Mouse (Mus musculus) erythroblast, embryonic 14.5 days (primary cell): ENCODE measurements at regions not wholly inside any gene's neighbourhood (a gene's known extent, or its start where the extent isn't known, plus 50 kb on each side); places are given as distances from the start of the nearest gene placed in this dataset.

ENCODE experiments used
- H3K27me3 ChIP-seq: 2 replicates; pipeline ENCODE4 v1.6.1; 2012; ENCODE audit warnings: inconsistent platforms; ENCODE audit not compliant: control insufficient read depth
- H3K36me3 ChIP-seq: 2 replicates; pipeline ENCODE4 v1.6.1; 2012; ENCODE audit warnings: mild to moderate bottlenecking, inconsistent platforms; ENCODE audit not compliant: control insufficient read depth
- H3K4me1 ChIP-seq: 2 replicates; pipeline ENCODE4 v1.6.1; 2012; ENCODE audit warnings: inconsistent platforms; ENCODE audit not compliant: control insufficient read depth
- H3K4me3 ChIP-seq: replicated peaks from 2 replicates; pipeline ENCODE3; 2012; ENCODE audit warnings: moderate library complexity, mild to moderate bottlenecking, inconsistent platforms
- H3K9me3 ChIP-seq: 2 replicates; pipeline ENCODE4 v1.6.1; 2012; ENCODE audit warnings: low read length, inconsistent platforms, mixed read lengths; ENCODE audit not compliant: control insufficient read depth
- GATA1 ChIP-seq: IDR thresholded peaks from 2 replicates; pipeline ENCODE4 v1.6.1; 2012; ENCODE audit warnings: low read length, inconsistent platforms, mixed read lengths
- TAL1 ChIP-seq: IDR thresholded peaks from 3 replicates; pipeline ENCODE4 v1.6.1; 2012; ENCODE audit warnings: low read length, inconsistent platforms, mixed read lengths

DNA sequence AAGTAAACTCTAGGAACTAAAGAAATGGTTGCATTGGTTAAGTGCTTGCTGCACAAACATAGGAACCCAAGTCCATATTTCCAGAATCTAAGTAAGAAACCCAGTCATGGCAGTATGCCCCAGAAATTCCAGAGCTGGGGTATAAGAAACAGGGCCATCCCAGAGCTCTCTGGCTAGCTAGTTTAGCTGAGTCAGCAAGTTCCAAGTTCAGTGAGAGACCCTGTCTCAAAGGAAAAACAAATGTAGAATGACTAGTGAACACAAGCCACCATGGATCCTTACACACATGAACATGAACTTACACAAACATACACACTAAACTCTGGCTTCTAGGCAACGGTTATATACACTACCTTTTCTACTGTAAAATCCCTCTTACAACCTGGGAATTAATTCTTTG, 245.4 kb downstream of the Slc4a3 start:
- TF ChIP-seq GATA1 (no peak), TAL1 (no peak)
- no peaks in the 10 kb centered on the region for H3K4me1 ChIP-seq
- H3K9me3 ChIP-seq: no peaks in the 10 kb centered on the region; the same call in 1 of the 2 replicates
- H3K36me3 ChIP-seq: no peaks in the 10 kb centered on the region
- no peak overlapping the region for H3K4me3 ChIP-seq
- H3K27me3 ChIP-seq: no peaks in the 10 kb centered on the region

DNA sequence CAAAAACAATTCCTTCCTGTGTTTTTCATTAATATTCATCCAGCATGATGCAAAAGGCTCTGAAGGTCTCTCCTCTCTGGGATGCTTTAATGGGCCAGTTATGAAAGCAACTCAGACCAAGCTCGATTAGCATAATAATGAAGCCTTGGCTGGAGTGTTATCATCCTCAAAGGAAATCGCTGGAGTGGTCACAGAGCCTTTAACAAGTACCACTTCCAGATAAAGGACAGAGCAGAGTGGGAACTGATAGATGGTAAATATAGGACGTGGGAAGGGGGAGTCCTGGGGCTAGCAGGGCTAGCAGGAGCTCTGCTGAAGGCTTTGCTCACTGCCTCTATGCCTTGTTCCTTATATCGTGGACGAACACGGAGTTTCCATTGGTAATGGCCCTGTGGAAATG, 251.7 kb downstream of the Slc4a3 start:
- Histone ChIP-seq H3K36me3 (no peaks in the 10 kb centered on the region), H3K4me1 (no peaks in the 10 kb centered on the region), H3K4me3 (no peak overlapping the region), H3K27me3 (no peaks in the 10 kb centered on the region), H3K9me3 (no peaks in the 10 kb centered on the region)
- TF ChIP-seq GATA1 (no peak), TAL1 (no peak)

DNA sequence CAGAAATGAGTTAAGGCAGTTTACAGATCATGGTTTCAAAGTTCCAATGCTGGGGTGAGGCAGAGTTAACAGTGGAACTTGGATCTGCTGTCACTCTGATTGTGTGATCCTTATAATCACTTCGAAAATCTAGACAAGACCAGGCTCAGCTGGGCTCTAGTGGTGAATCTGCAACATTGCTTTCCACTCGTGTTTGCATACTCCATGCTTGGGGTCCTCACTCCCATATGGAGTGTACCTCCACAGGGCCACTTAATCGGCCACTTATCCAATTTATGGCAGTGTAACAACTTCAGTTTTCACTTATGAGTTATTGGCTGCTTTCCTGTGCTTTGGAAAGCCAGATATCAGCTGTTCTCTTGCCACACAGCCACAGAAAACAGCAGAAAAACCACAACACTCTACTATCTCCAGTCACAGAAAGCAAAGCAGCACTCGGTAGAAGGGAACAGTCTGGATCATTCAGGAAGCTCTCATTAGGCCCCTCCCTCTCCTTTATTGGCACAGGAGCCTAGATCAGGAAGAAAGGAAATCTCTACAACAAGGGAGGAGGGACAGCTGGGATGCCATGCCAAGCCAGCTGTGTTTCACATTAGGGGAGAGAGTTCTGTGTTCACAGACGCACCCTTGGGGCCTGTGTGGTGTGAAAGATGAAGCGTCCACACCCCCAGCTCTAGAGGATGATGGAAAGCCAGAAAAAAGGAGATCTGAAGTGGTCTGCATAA, 252.5 kb downstream of the Slc4a3 start:
- H3K4me3 ChIP-seq: no peak overlapping the region
- no peaks in the 10 kb centered on the region for H3K4me1 ChIP-seq
- no peak for TF ChIP-seq TAL1
- no peak for TF ChIP-seq GATA1
- H3K9me3 ChIP-seq: no peaks in the 10 kb centered on the region
- no peaks in the 10 kb centered on the region for H3K36me3 ChIP-seq
- no peaks in the 10 kb centered on the region for H3K27me3 ChIP-seq

DNA sequence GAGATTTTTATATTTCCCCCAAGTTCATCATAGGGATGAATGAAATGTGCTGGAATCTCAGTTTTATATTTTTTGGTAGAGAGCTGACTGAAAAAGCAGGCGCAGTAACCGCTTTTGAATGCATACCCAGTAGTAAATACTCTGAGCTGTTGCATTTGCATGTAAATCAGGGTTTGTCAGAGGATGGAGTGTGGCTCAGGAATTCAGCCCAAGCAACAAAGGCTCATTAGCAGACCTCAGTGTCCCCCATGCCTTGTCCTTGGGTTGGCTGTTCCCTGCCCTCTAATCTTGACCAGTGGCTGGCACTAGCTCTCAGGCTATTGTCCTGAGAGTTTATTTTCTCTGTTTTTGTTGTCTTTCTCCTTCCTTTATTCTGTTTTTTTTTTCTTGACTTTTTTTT, 258.4 kb downstream of the Slc4a3 start:
- Histone ChIP-seq H3K27me3 (no peaks in the 10 kb centered on the region), H3K4me3 (no peak overlapping the region), H3K36me3 (no peaks in the 10 kb centered on the region), H3K4me1 (no peaks in the 10 kb centered on the region), H3K9me3 (no peaks in the 10 kb centered on the region)
- no peak for TF ChIP-seq TAL1
- TF ChIP-seq GATA1: no peak

DNA sequence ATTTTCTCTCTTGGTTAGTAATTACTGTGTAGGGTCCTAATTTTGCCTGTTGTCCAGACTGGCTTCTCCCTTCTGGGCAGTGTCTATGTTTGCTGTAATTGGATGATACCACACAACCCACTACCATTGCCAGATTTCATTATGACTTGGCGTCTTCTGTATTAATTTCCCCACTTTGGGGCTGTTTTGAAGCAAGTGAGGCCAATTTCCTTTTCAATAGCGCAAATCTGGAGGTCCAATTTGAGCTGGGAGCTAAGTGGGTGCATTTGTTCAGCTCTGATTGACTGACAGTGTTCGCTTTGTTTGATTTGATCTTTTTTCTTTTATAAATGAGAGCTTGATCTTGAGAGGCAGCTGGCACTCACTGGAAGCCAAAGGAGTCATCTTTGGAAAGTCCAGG, 266.4 kb downstream of the Slc4a3 start:
- TF ChIP-seq TAL1: no peak
- no peak for TF ChIP-seq GATA1
- Histone ChIP-seq H3K27me3 (no peaks in the 10 kb centered on the region), H3K9me3 (no peaks in the 10 kb centered on the region; the same call in 1 of the 2 replicates), H3K4me3 (no peak overlapping the region), H3K4me1 (no peaks in the 10 kb centered on the region), H3K36me3 (no peaks in the 10 kb centered on the region)

DNA sequence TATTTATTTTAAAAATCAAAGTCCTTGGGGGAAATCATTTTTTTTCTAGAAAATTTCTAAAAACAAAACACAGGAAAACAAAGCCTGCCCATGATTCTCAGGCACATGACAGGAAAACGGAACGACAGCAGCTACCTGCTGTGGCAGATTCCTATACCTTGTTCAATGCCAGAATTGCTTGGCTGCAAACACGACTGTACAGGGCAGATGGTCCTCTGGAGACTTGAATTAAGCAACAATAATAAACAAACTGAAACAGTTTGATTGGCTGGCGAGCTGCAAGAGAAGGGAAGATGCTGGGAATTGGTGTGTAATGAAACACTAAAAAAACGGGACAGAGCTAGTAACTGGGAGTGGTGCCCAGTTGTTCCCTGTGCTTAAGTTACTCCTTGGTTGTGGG, 280.1 kb downstream of the Slc4a3 start:
- no peaks in the 10 kb centered on the region for H3K4me1 ChIP-seq
- H3K9me3 ChIP-seq: peaks cover 7% of the 10 kb centered on the region; the same call in 1 of the 2 replicates

DNA sequence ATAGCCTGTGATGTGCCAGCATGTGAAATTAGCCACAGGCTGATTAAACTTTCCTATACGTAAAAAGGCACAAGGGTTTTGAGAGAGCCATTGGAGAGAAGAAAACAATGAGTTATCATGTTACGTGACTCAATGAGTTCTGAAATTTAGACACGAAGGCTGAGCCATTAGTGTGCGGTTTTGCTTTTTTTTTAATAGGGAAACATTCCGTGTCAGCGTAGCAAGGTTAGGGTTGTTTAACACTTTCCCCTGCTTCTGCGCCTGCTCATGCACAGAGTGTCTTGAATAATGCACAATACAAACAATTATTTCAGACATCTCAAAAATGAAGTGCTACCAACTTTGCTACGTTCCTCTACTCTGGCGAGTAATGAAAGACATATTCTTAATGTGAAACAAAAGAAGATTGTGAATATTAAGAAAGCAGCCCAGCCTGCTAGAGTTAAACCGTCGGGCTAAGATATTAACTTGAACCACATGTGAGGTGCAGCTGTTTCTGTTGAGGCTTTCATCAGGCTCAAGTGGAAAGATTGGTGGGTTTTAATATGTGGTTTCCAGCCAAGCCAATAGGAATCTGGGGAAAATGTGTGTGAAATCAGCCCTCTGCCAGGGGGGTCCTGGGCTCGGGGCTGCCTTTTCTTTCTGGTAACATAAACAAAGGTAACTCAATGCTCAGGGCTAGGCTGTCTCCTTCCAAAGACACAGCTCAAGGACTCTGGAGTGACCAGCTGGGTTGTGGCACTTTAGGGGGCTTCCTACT, 287.2 kb downstream of the Slc4a3 start:
- no peak for TF ChIP-seq GATA1
- no peak for TF ChIP-seq TAL1
- Histone ChIP-seq H3K4me1 (no peaks in the 10 kb centered on the region), H3K36me3 (no peaks in the 10 kb centered on the region), H3K4me3 (no peak overlapping the region), H3K27me3 (no peaks in the 10 kb centered on the region), H3K9me3 (peaks cover 5% of the 10 kb centered on the region; the same call in 1 of the 2 replicates)

More for the DNA sequence above, 280.1 kb downstream of the Slc4a3 start:
- no peaks in the 10 kb centered on the region for H3K36me3 ChIP-seq
- H3K4me3 ChIP-seq: no peak overlapping the region
- TF ChIP-seq TAL1 (no peak), GATA1 (no peak)
- H3K27me3 ChIP-seq: no peaks in the 10 kb centered on the region

DNA sequence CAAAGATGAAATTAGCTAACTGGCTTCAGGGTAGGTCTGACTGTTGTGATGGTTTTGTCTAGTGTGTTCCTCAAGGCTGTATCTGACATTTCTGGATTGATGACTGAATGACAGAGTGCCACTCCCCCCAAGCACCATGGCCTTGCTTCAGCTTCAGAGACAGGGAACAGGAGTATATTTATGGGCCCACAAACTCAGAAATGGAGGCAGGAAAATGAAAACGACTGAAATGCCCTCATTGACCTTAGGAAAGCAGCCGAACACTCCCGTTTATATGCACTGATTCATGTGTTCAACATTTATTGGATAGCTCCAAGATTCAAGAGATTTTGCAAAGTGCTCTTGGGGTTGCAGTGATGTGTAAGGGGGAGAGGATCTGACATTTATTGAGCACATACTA, 288.3 kb downstream of the Slc4a3 start:
- no peak for TF ChIP-seq GATA1
- TF ChIP-seq TAL1: no peak
- Histone ChIP-seq H3K36me3 (no peaks in the 10 kb centered on the region), H3K4me3 (no peak overlapping the region), H3K27me3 (no peaks in the 10 kb centered on the region), H3K9me3 (peaks cover 7% of the 10 kb centered on the region; the same call in 1 of the 2 replicates), H3K4me1 (no peaks in the 10 kb centered on the region)

DNA sequence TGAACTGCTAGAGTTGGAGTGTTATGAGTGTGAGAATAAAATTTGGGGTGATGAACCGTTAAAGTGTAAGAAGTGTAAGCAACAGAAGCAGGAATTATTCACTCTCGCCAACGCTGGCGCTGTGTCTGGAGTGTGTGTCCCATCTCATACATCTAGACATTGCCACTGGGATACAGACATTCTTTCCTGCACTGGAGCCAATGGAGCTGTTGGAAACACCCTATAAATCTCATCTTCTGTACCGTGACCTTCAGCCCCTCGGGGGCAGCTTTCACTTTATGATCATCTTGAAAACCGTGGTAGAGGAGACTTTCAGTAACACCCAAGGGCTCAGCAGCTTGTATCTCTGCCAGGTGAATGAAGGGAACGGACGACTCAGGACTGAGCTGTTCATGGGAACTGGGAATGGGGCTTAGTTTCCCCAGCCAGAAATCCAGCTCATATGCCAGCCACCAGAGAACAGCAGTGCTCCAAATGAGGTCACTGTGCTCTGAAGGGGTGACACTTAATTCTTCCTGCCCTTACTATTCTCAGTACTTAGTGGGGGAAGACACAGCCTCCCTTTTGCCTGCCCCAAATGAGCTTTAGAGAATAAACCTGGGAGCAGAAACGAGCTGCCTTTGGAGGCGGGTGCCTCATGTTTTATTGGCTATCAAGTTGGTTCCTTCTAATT, 293.6 kb downstream of the Slc4a3 start:
- no peaks in the 10 kb centered on the region for H3K4me1 ChIP-seq
- H3K9me3 ChIP-seq: peaks cover 14% of the 10 kb centered on the region
- no peak overlapping the region for H3K4me3 ChIP-seq
- H3K36me3 ChIP-seq: no peaks in the 10 kb centered on the region
- no peaks in the 10 kb centered on the region for H3K27me3 ChIP-seq
- TF ChIP-seq GATA1 (no peak), TAL1 (no peak)
